Mouse (Mus musculus) brain, adult 2 months (tissue): ENCODE results near the gene Calcoco2.
A peak's percentile ranks its signal among the peaks of the same experiment; 100 is the strongest.

Experiments
- DNase-seq: peaks from one replicate; pipeline ENCODE4 v3.0.0; 2011; ENCODE audit warnings: low read depth, low spot score

The Calcoco2 gene

GRCm38 (mm10) chr11:96080736-96081135 lies 31.0 kb downstream of the Calcoco2 start:
- DNase-seq: no peak

GRCm38 (mm10) chr11:96076221-96077105 lies 35.3 kb downstream of the Calcoco2 start:
- no peak for DNase-seq

GRCm38 (mm10) chr11:96075509-96076220 lies 36.1 kb downstream of the Calcoco2 start, which contains the start of gene Atp5g1:
TSS of gene Atp5g1 (minus strand) at chr11:96075670.
- peak; percentile 100 for DNase-seq

- peak; percentile 30 for DNase-seq
Observed at GRCm38 (mm10) chr11:96075177-96075508, 36.6 kb downstream of the Calcoco2 start.

GRCm38 (mm10) chr11:96074351-96075176 lies 37.2 kb downstream of the Calcoco2 start:
- DNase-seq: peak; percentile 55

GRCm38 (mm10) chr11:96073295-96073993 lies 38.3 kb downstream of the Calcoco2 start:
- no peak for DNase-seq

- DNase-seq: no peak
Observed at GRCm38 (mm10) chr11:96071013-96071412, 40.8 kb downstream of the Calcoco2 start.

- no peak for DNase-seq
Observed at GRCm38 (mm10) chr11:96070353-96070752, 41.4 kb downstream of the Calcoco2 start.

- DNase-seq: no peak
Observed at GRCm38 (mm10) chr11:96068231-96068630, 43.5 kb downstream of the Calcoco2 start.

GRCm38 (mm10) chr11:96065215-96065911 lies 46.4 kb downstream of the Calcoco2 start, which contains the start of gene Ube2z:
TSS of gene Ube2z (minus strand) at chr11:96065388.
- peak; percentile 98 for DNase-seq

GRCm38 (mm10) chr11:96064521-96065214 lies 47.1 kb downstream of the Calcoco2 start:
- no peak for DNase-seq

GRCm38 (mm10) chr11:96058309-96058708 lies 53.5 kb downstream of the Calcoco2 start:
- DNase-seq: no peak

- no peak for DNase-seq
Observed at GRCm38 (mm10) chr11:96050854-96051253, 60.9 kb downstream of the Calcoco2 start.

GRCm38 (mm10) chr11:96049939-96050338 lies 61.8 kb downstream of the Calcoco2 start:
- DNase-seq: no peak
